Mouse (Mus musculus) adrenal gland, adult 2 months (tissue): ENCODE results near the gene Arhgap11a. TPM values are rescaled to one million over a fixed set of nuclear protein-coding genes. Genes with fewer than 3 reads are reported as not detected.

Experiments used
- DNase-seq: peaks from one replicate; pipeline ENCODE4 v3.0.0; 2021
- long read RNA-seq: library from polyadenylated mRNA; stranded (forward); transcript quantifications from one replicate; pipeline ENCODE4 v2.0.0, GENCODE M21; 2021
- polyA plus RNA-seq: library from polyadenylated mRNA; depleted of rRNA; stranded (reverse); fragments of >200 nt; gene quantifications from 2 replicates; pipeline ENCODE4 v1.2.3, GENCODE M21; 2012; rRNA removed
- total RNA-seq, 2 experiments: library from RNA; stranded (reverse); gene quantifications; 2 replicates each; pipeline ENCODE4 v1.2.3; 2021

Arhgap11a gene
- total RNA-seq, result 1 to 10 TPM; 2.1 to 2.2 TPM
- polyA plus RNA-seq, result 0.13 and 0.18 TPM in 2 replicates
- long read RNA-seq, partial matches to known transcripts, result 0 of 1 reads
- long read RNA-seq, other reads (novel, unspliced or antisense), result 1 of 1 reads

- DNase-seq, result peak; percentile 90
These were observed at the start of gene Arhgap11a for GRCm38 (mm10) chr2:113848245-113849121. TSS of gene Arhgap11a (minus strand) at chr2:113848661.

GRCm38 (mm10) chr2:113893385-113894122, 45.1 kb upstream of the Arhgap11a start:
- no peak for DNase-seq

GRCm38 (mm10) chr2:113887166-113887565, 38.7 kb upstream of the Arhgap11a start:
- no peak for DNase-seq

GRCm38 (mm10) chr2:113886061-113886460, 37.6 kb upstream of the Arhgap11a start:
- peak; percentile 13 for DNase-seq

GRCm38 (mm10) chr2:113870115-113870514, 21.7 kb upstream of the Arhgap11a start:
- DNase-seq, result no peak

- no peak for DNase-seq
These were observed 19.9 kb upstream of the Arhgap11a start for GRCm38 (mm10) chr2:113868404-113868803.

GRCm38 (mm10) chr2:113866155-113866554, 17.7 kb upstream of the Arhgap11a start:
- DNase-seq, result no peak

- no peak for DNase-seq
These were observed 680 bp upstream of the Arhgap11a start for GRCm38 (mm10) chr2:113849141-113849540.

GRCm38 (mm10) chr2:113847678-113848244, 700 bp downstream of the Arhgap11a start:
- peak; percentile 7 for DNase-seq

GRCm38 (mm10) chr2:113845081-113845480, 3.4 kb downstream of the Arhgap11a start:
- DNase-seq, result no peak

GRCm38 (mm10) chr2:113841656-113842437, 6.6 kb downstream of the Arhgap11a start:
- DNase-seq, result no peak

GRCm38 (mm10) chr2:113839488-113839887, 9.0 kb downstream of the Arhgap11a start:
- DNase-seq, result no peak

- DNase-seq, result no peak
These were observed 13.2 kb downstream of the Arhgap11a start for GRCm38 (mm10) chr2:113835219-113835618.

- DNase-seq, result peak; percentile 72
These were observed 19.2 kb downstream of the Arhgap11a start, which contains the start of gene Scg5 for GRCm38 (mm10) chr2:113828943-113829882. TSS of gene Scg5 (minus strand) at chr2:113829121.

- no peak for DNase-seq
These were observed 20.1 kb downstream of the Arhgap11a start for GRCm38 (mm10) chr2:113828086-113828942.

GRCm38 (mm10) chr2:113823909-113824308, 24.6 kb downstream of the Arhgap11a start:
- DNase-seq, result peak; percentile 30

GRCm38 (mm10) chr2:113822367-113822766, 26.1 kb downstream of the Arhgap11a start:
- DNase-seq, result no peak

- DNase-seq, result no peak
These were observed 27.2 kb downstream of the Arhgap11a start for GRCm38 (mm10) chr2:113821176-113821734.

- DNase-seq, result no peak
These were observed 28.3 kb downstream of the Arhgap11a start for GRCm38 (mm10) chr2:113820117-113820516.
